Mouse (Mus musculus): ENCODE results near the gene Gpr143.
"Not testable (repeated sequence)": the region's sequence is repeated elsewhere in the genome, so short reads cannot be mapped to it uniquely, and the experiment has no call there.

Gene Gpr143

DNA sequence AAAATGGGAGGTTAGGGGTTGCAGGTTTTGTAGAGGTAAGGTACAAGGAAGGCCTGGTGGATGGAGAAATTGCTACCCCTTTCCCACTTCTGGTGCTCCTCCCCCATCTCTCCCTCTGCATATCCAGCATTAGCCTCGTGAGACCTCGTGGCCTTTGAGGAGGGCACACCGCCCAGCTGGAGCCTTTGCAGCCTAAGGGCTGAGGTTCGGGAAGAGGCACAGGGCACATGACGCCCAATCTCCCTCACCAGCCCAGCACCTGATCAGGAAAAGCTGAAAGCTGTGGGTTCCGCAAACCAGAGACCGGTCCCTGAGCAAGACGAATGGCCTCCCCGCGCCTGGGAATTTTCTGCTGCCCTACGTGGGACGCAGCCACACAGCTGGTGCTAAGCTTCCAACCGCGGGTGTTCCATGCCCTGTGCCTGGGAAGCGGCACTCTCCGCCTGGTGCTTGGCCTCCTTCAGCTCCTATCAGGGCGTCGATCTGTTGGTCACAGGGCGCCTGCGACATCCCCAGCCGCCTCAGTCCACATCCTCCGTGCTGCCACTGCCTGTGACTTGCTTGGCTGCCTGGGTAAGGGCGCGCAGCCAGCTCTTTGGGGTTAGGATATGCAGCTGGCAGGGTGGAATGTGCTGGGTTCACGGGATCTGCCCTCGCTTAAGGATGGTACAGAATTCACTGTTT lies at the start of gene Gpr143:
Gene Gpr143, plus strand, starts transcription at position 202 of the 684 bp plus-strand sequence.
- peak; percentile 44 for DNase-seq (ENCODE audit: low read depth, low spot score)

DNA sequence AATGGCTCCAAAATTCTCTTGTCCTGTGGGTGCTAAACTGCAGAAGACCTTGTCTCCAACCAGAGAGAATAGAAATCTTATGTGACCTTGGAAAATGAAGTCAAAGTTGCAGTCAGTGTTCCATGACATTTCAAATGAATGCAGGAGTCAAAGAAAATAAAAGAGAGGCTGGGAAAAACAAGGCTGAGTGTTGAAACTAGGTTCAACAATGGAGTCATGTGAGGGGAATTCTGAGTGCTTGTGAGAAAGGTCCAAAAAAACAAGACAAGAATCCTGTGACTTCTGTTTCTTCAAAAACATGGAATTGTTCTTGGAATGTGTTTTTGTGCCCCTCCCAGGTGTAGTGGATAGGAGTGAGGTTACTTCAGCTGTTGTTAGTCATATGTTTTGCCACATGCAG lies 46.4 kb upstream of the Gpr143 start:
- DNase-seq (ENCODE audit: low read depth, low spot score), result no peak

DNA sequence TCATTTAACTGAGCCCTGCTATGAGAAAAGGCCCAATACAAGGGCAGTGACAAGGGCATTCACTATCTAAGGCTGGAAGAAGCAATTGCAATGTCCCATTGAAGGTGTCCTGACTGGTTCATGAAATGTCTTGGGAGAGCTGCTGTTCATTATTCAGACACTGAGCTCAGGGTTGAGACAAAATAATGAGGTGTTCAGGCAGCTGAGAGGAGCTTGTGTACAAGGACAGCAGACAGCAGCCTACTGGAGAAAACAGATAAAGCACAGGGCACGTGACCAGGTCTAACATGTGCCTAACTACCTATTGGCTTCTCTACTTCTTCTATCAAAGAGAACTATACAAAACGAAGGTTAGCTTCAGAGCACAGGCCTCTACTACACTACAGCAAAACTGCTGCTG lies 43.5 kb upstream of the Gpr143 start:
- no peak for DNase-seq (ENCODE audit: low read depth, low spot score)

DNA sequence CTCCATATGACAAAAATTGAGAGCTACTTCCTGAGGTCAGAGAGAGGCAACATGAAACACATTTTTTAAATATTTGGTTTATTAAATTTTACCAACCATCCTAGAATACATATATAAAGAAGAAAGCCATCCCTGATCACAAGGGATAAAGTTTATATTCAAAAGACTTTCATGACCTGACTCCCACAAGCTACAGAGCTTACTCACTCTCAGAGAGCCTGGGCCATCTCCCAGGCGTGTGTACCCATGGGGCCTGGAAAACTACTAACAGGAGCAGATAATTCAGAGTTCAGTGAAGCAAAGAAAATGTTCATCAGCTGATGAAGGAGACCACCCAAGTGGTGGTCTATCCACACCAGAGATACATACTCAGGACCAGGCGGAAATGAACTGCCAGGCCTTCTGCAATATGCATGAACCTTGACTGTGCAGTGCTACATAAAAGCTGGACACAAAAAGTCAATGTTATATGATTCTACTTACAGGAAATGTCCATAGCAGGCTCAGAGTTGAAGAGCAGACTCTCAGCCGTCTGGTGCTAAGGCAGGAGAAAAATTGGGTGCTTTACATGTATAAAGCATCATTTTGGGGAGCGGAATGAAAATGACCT lies 42.9 kb upstream of the Gpr143 start:
- DNase-seq (ENCODE audit: low read depth, low spot score), result no peak

DNA sequence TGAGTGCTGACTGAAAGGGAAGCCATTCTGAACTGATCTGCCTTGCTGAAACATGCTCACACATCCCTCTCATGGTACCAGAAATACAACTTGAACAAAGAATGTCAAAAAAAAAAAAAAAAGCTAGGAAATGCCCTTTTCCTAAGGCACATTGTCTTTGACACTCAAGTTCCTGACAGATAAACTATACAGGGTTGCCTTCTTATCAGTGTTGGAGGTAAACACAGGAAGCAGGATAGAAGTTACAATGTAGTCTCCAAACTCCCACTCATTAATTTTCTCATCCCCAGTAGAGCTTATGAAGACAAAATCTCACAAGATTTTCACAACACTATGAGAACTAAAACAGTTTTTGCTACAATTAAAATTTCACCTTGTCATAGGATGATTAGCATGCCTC lies 38.1 kb upstream of the Gpr143 start:
- DNase-seq (ENCODE audit: low read depth, low spot score), result no peak

DNA sequence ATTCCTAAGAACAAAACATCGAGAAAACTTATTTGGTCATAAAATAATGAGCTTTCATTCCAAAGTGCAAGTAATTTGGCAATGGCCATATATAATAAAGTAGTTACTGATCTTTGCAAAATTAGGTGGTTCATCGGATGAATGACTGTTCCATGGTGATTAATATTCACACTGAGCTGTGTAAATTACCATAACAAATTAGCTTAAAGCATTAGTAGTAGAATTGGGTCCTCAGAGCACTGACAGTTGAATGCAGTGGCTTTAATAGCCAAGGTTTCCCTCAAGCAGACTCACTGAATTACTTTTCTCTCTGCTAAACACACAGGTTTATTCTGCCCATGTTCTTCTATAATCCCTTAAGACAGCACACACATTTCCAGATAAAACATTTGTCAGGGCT lies 35.8 kb upstream of the Gpr143 start:
- no peak for DNase-seq (ENCODE audit: low read depth, low spot score)

DNA sequence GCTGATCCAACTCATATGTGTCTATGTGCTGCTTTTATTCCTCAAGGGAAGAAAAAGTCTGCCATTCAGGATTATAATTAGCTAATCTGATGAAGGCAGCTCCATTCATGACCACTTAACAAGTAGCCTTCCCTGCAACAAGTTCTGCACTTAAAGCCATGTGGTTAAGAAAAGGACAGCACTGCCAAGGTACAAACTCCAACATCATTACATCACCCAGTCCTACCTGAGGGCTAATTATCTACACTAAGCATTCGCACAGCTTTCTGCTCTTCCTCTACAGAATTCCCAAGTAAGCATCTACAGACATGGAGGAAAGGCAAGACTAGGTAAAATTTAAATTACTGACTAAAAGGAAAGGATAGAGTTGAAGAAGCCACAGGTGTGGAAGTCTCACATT lies 25.9 kb upstream of the Gpr143 start:
- DNase-seq (ENCODE audit: low read depth, low spot score), result no peak

DNA sequence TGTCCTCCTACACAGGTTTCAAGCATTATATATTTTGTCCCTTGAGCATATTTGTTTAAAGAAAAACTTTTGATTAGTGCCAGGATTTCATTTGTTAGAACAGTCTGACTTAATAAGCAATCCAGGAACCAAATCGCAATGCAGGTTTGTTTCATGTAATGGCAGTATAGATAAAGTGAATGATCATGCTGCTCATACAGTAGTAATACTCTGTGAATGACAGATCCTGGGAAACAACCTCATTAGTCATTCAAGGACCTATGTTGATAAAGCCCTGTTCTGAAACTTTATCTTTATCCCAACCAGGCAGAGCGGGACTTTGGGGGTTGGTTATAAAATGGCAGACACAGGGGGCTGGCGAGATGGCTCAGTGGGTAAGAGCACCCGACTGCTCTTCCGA lies 25.4 kb upstream of the Gpr143 start:
- no peak for DNase-seq (ENCODE audit: low read depth, low spot score)

DNA sequence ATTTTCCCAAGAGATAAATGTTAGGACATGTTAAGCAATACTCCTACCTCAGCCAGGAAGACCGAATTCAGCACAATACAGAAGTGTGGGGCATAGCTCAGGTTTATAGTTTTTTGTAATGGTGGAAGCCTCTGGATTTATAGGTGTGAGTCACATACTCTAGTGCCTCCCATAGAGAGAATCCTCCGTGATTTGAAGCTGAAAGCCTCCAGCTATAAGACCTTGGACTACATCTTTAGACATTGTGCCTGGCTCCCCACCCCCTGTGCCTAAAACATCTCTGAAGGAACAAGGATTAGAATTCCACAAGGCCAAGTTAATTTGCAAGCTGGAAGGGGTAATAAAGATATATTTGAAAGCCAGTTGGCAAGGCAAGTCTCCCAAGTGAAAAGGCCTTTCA lies 19.3 kb upstream of the Gpr143 start:
- DNase-seq (ENCODE audit: low read depth, low spot score), result no peak

DNA sequence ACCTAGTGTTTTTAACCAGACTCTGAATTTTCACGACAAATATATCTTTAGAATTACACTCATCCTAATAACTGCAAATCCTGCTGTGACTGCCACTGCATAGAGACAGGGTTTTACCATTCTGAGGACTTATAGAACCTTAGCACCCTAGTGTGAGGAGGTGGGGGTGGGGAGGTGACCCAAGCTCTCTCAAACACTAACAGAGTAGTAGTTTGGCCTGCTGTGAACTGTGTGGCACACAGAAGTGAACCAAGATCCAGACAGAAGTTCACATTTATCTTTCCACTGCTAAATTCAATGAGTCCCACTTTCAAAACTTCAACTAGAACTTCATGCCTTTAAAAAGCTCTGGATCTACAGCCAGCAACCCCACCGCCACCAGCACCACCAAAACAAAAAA lies 18.9 kb upstream of the Gpr143 start:
- no peak for DNase-seq (ENCODE audit: low read depth, low spot score)

DNA sequence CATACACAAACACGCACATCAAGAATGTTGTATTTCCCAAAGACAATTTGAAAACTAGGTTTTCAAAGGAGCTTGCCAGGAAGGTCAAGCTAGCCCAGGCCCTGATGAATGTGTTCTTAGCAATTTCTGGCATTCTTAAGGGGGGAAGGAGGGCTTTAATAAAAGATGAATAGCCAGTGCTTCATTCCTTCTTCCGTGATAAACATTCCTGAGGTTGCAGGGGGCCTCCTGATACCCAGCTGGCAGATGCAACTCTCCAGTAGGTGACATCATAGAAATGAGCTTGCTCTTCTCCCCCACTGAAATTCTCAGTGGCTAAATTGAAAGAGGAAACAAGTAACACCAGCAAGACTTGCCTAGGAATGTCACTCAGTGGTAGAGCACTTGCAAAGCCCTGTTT lies 17.6 kb upstream of the Gpr143 start:
- peak; percentile 26 for DNase-seq (ENCODE audit: low read depth, low spot score)

DNA sequence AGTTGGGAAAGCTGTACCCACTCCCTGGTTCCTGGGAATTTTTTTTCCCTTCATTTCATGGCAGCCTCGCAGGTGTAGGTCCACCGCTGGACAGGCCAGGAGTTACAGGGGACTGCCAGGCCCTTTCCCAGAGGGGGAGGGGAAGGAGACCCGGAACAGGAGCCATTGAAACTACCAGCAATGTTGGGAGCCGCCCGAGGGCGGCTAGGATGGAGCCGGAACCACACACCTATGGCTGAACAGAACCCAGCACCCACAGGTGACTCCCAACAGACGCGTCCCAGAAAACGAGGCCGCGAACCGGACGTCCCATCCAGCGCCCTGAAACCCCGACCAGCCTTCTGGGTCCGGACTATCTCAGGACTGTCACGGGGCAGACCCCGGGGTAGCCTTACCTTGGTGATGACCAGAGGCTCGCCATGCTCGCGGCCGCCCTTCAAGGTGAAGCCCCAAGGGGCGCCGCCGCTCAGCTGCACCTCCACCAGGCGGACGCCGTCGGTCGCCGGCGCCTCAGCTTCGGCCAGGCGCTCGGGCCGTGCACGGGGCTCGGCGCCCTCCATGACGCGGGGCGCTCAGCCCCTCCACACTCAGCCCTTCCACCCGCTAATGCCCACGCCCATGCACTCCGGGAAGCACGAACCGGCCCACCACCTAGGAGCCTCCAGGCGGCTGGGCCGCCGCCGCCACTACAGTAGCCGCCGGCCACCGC lies 12.7 kb upstream of the Gpr143 start, which contains the start of gene Shroom2:
Gene Shroom2, minus strand, starts transcription at position 575 of the 709 bp plus-strand sequence.
- peak; percentile 25 for DNase-seq (ENCODE audit: low read depth, low spot score)

DNA sequence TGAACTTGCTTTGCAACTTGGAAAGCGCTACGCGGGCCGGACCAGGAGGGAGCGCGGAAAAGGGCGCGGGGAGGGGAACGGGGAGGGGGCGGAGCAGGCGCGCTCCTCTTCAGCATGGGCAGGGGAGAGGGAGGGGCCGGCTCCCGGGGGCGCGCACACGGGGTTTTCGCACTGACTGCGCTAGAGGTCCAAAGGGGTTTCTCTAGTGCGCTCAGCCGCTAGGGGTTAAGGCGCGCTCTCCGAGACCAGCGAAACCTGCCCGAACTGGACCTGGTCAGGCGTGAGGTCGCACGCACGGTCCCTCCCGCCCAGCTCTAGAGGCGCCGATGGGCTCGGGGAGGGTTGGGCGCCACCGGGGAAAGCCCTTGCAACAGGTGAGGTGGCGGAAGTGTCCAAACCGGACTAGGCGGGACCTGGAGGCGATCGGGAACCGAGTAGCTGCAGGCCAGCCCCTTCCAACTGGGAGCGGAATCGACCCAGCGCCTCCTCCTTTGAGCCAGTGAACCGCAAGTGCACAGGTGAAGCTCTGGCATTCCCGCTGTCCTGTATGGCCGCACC lies 12.0 kb upstream of the Gpr143 start:
- DNase-seq (ENCODE audit: low read depth, low spot score), result peak; percentile 92

DNA sequence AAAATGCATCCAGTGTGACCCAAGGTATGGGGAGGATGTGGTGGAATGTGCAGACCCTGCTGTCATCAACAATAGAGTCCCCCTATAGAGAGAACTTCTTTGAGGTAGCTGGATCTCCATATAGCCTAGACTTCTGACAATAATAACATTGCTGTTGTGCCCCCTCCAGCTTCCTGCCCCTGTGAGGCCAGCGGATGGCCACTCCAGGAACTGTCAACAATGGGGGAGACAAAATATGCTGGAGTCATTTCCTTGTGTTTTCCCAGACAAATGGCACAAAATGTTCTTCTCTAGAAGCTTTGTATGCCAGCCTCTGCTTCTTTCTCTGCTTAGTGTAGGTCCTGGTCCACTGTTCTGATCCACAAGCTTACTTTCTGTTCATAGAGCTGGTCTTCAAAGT lies 6.4 kb downstream of the Gpr143 start:
- DNase-seq (ENCODE audit: low read depth, low spot score), result no peak

DNA sequence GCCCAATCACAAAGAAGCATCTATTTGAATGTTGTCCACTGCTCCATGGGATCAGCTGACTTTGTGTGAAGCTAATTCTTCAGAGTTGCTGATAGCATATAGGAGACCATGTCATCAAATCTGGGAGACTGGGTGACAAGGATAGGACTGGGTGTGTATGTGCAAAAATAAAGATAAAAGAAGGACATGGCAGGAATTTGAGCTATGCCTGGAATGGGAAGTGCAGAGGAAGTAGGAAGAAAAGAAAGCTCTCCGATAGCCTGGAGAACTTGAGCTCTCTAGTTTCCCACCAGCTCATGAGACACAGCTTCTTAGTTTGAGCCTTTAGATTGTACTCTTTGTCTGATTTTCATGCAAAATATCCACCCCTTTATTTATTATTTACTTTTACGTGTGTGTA lies 6.9 kb downstream of the Gpr143 start:
- DNase-seq (ENCODE audit: low read depth, low spot score), result peak; percentile 62

DNA sequence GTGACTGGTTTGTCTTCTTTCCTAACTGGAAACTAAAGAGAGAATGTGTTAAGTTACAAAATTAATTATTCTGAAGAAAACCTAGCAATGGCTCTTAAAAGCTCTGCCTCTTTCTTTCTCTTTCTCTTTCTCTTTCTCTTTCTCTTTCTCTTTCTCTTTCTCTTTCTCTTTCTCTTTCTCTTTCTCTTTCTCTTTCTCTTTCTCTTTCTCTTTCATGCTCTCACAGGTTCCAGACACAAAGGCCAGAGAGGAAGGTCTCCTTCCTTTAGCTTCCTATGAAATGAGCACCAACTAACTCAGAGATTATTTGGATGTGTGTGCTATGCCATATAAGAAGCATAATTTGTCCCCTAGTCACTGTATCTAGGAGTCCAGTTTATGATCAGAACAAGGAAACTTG lies 23.6 kb downstream of the Gpr143 start:
- no peak for DNase-seq (ENCODE audit: low read depth, low spot score)

DNA sequence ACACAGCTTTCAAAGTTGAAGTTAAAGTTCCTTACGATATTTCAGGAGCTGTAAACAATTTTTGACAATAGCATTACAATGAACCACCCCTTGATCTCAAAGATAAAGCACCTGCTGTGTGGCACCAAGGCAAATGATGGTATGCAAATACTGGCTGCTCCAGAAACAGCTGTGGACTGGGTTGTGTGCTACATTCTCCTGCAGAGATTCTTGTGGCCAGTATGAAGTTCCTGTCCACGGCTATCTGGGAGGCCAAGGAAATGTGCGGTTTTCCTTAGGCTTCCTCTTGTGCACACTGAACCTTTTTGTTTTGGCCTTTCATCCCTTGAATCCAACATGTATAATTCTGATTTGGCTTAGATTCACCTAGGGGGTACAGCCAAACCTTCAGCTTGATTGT lies 31.6 kb downstream of the Gpr143 start:
- DNase-seq (ENCODE audit: low read depth, low spot score), result no peak

DNA sequence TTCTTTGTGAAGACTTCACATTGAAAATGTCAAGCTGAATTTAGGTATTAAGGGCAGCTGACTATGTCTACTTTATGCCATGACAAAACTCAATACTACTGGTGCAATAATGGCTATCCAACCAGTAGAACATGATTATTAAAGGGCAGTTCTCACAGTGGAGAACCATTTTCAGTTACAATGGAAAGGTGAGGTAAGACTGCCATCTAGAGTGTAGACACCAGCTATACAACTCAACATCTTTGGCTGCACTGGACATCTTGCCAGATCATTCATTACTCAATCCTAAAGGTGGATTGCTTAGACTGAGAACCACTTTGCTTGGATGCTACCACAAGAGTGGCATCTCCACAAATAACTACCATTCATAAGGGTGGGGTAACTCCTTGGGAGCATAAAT lies 37.3 kb downstream of the Gpr143 start:
- peak; percentile 18 for DNase-seq (ENCODE audit: low read depth, low spot score)

DNA sequence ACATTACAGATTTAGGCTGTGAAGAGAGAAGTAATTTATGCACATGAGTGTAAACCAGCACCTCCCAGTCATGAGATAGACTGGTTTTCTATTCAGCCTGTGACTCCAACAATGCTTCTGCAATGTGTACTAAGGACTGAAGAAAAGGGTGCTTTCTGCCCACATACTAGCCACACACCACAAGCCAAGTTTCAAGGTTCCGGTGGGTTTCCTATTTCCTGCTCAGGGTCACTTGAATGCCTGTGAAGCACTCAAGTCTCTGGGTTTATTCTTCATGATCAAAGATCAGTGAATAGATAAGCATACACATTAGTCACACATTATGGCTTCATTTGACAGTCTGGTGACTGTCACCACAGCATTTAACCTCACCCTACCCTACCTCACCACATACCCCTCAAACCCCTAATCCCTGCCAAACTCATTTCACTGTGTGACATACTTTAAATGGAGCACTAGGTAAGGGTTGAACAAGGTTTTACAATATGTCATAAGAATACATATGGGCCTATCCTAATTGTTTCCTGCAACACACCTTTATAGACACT lies 49.4 kb downstream of the Gpr143 start:
- not testable (repeated sequence) for DNase-seq (ENCODE audit: low read depth, low spot score)

DNA sequence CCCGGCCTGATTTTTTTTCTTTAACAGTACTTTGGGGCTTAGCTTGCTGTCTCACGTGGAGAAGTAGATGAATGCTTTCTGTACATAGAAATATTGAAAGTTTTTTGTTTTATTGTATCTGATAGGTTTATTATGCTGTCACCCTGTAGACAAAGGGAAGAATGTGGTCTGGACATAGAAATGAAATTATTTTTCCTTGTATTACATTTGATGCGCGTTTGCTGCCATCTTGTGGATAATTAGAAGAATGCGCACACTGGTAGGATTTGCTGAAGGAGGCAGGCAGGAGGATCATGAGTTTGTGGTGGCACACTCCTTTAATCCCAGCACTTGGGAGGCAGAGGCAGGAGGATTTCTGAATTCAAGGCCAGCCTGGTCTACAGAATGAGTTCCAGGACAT lies 53.2 kb downstream of the Gpr143 start:
- DNase-seq (ENCODE audit: low read depth, low spot score), result peak; percentile 51

DNA sequence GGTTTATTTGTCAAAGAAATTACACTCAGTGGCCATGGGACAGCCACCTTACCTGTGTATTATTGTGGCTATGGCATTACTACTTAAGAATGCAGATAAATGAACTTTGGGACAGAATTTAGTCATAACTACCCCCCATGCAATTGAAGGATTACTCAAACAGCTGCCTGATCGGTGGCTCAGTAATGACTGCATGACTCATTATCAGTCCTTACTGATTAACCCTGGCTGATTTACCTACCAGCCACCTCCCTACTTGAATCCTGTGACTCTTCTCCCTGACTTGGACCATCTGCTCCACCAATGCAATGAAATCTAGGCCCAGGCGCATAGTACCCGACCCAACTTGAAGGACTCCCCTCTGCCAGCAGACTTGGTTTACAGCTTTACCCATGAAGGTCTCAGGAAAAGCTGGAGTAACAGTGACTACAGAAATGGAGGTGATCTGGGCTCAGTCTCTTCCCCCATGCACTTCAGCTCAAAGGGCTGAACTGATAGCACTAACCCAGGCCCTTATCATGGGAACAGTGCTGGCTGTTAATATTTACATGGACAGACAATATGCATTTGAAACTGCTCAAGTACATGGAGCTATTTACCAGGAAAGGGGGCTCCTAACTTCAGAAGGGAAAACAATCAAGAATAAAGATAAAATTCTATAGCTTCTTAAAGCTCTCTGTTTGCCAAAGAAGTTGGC lies 73.5 kb downstream of the Gpr143 start:
- no peak for DNase-seq (ENCODE audit: low read depth, low spot score)

Data from ZHBTc4 (cell line).